Mouse (Mus musculus) embryonic facial prominence, embryonic 10.5 days (tissue): ENCODE data around the gene Cdhr4. TPM values are rescaled to one million over a fixed set of nuclear protein-coding genes. Genes with fewer than 3 reads are reported as not detected.

ENCODE experiments used
- DNase-seq: peaks from one replicate; pipeline ENCODE4 v3.0.0-alpha.2; 2017; ENCODE audit warnings: low spot score
- H3K27ac ChIP-seq: fragments of 300-500 bp; sonication (generic); replicated peaks from 2 replicates; pipeline ENCODE4 v1.5.1; 2016; ENCODE audit warnings: mild to moderate bottlenecking
- H3K27me3 ChIP-seq: fragments of 300-500 bp; sonication (generic); replicated peaks from 2 replicates; pipeline ENCODE4 v1.6.1; 2016; ENCODE audit warnings: low read depth, mild to moderate bottlenecking; ENCODE audit not compliant: poor library complexity, severe bottlenecking
- H3K36me3 ChIP-seq: fragments of 300-500 bp; sonication (generic); replicated peaks from 2 replicates; pipeline ENCODE4 v1.6.1; 2016; ENCODE audit warnings: mild to moderate bottlenecking, moderate library complexity
- H3K4me1 ChIP-seq: fragments of 300-500 bp; sonication (generic); 2 replicates; pipeline ENCODE4 v1.6.1; 2016
- H3K4me3 ChIP-seq: fragments of 300-500 bp; sonication (generic); 2 replicates; pipeline ENCODE4 v1.5.1; 2016; ENCODE audit warnings: mild to moderate bottlenecking, moderate library complexity
- H3K9me3 ChIP-seq: fragments of 300-500 bp; sonication (generic); 2 replicates; pipeline ENCODE4 v1.6.1; 2016; ENCODE audit warnings: mild to moderate bottlenecking
- WGBS: fragments of 180-500 bp; shearing (Covaris S2); methylation state at CpG from one replicate; pipeline ENCODE4 v1.1.7; 2016; 5-methylcytosine and 5-hydroxymethylcytosine counted together
- polyA plus RNA-seq: library from polyadenylated mRNA; unstranded; fragments of >200 nt; fragmentation: Nextera tagmentation; extraction: Ambion mirVana; gene quantifications from 2 replicates; pipeline ENCODE4 v1.2.1, GENCODE M21; 2016

The Cdhr4 gene
- 4.6 and 6.5 TPM in 2 replicates for polyA plus RNA-seq

- DNase-seq: no peak
- WGBS: 48% methylated on average over 2 of the region's 2 CpGs
- Histone ChIP-seq H3K4me1 (peaks cover 19% of the 10 kb centered on the region), H3K36me3 (no peaks in the 10 kb centered on the region), H3K27me3 (no peaks in the 10 kb centered on the region), H3K4me3 (no peak within 1 kb of the TSS), H3K9me3 (no peaks in the 10 kb centered on the region), H3K27ac (peak within 1 kb of the TSS; percentile 30; the same call in 1 of the 2 replicates)
Observed at GRCm38 (mm10) chr9:107992197-107992596, at the start of gene Cdhr4. Gene Cdhr4, plus strand, starts transcription at chr9:107992497.

GRCm38 (mm10) chr9:107947241-107948194 lies 44.8 kb upstream of the Cdhr4 start:
- no peak for DNase-seq
- Histone ChIP-seq H3K36me3 (peaks cover 5% of the 10 kb centered on the region; the same call in 1 of the 2 replicates), H3K4me1 (peaks cover 27% of the 10 kb centered on the region), H3K27me3 (no peaks in the 10 kb centered on the region), H3K4me3 (no peak overlapping the region), H3K9me3 (no peaks in the 10 kb centered on the region), H3K27ac (no peak overlapping the region)
- 92% methylated on average over 31 of the region's 31 CpGs for WGBS

GRCm38 (mm10) chr9:107949184-107949921 lies 42.9 kb upstream of the Cdhr4 start:
- H3K27me3 ChIP-seq: no peaks in the 10 kb centered on the region
- peaks cover 32% of the 10 kb centered on the region for H3K4me1 ChIP-seq
- no peak overlapping the region for H3K4me3 ChIP-seq
- H3K36me3 ChIP-seq: peaks cover 10% of the 10 kb centered on the region
- H3K9me3 ChIP-seq: no peaks in the 10 kb centered on the region
- H3K27ac ChIP-seq: peak overlapping the region; percentile 90; the same call in 1 of the 2 replicates
- DNase-seq: no peak
- WGBS: 82% methylated on average over 13 of the region's 13 CpGs

GRCm38 (mm10) chr9:107949922-107950235 lies 42.4 kb upstream of the Cdhr4 start, which contains the start of gene Traip:
Gene Traip, plus strand, starts transcription at chr9:107950136.
- DNase-seq: no peak
- peak within 1 kb of the TSS; percentile 90 for H3K4me3 ChIP-seq
- 88% methylated on average over 10 of the region's 10 CpGs for WGBS
- H3K4me1 ChIP-seq: peaks cover 32% of the 10 kb centered on the region
- H3K27me3 ChIP-seq: no peaks in the 10 kb centered on the region
- H3K27ac ChIP-seq: peak within 1 kb of the TSS; percentile 90
- H3K36me3 ChIP-seq: peaks cover 10% of the 10 kb centered on the region
- no peaks in the 10 kb centered on the region for H3K9me3 ChIP-seq

- H3K4me3 ChIP-seq: peak overlapping the region; percentile 90
- WGBS: 14% methylated on average over 45 of the region's 45 CpGs
- H3K27me3 ChIP-seq: no peaks in the 10 kb centered on the region
- H3K4me1 ChIP-seq: peaks cover 32% of the 10 kb centered on the region
- no peaks in the 10 kb centered on the region for H3K9me3 ChIP-seq
- DNase-seq: peak; percentile 94
- peak overlapping the region; percentile 90 for H3K27ac ChIP-seq
- H3K36me3 ChIP-seq: peaks cover 18% of the 10 kb centered on the region
Observed at GRCm38 (mm10) chr9:107950460-107951355, 41.6 kb upstream of the Cdhr4 start.

- peaks cover 64% of the 10 kb centered on the region for H3K36me3 ChIP-seq
- H3K4me3 ChIP-seq: no peak overlapping the region
- DNase-seq: no peak
- H3K27ac ChIP-seq: no peak overlapping the region
- H3K4me1 ChIP-seq: peaks cover 22% of the 10 kb centered on the region
- no peaks in the 10 kb centered on the region for H3K27me3 ChIP-seq
- H3K9me3 ChIP-seq: no peaks in the 10 kb centered on the region
- 77% methylated on average over 6 of the region's 6 CpGs for WGBS
Observed at GRCm38 (mm10) chr9:107955613-107956289, 36.5 kb upstream of the Cdhr4 start.

- 72% methylated on average over 6 of the region's 6 CpGs for WGBS
- DNase-seq: no peak
- H3K36me3 ChIP-seq: peaks cover 78% of the 10 kb centered on the region
- no peak overlapping the region for H3K27ac ChIP-seq
- peaks cover 12% of the 10 kb centered on the region for H3K4me1 ChIP-seq
- no peaks in the 10 kb centered on the region for H3K9me3 ChIP-seq
- H3K27me3 ChIP-seq: no peaks in the 10 kb centered on the region
- no peak overlapping the region for H3K4me3 ChIP-seq
Observed at GRCm38 (mm10) chr9:107957141-107957540, 35.2 kb upstream of the Cdhr4 start.

GRCm38 (mm10) chr9:107959896-107960295 lies 32.4 kb upstream of the Cdhr4 start:
- no peak overlapping the region for H3K4me3 ChIP-seq
- 0 out of 2 replicates have a peak, but pooled peaks cover 4% of the 10 kb centered on the region for H3K4me1 ChIP-seq
- DNase-seq: no peak
- H3K27ac ChIP-seq: no peak overlapping the region
- H3K36me3 ChIP-seq: peaks cover 99% of the 10 kb centered on the region
- whole genome bisulfite sequencing: 79% methylated on average over 6 of the region's 6 CpGs
- H3K27me3 ChIP-seq: no peaks in the 10 kb centered on the region
- H3K9me3 ChIP-seq: no peaks in the 10 kb centered on the region

- DNase-seq: no peak
- Histone ChIP-seq H3K4me1 (0 out of 2 replicates have a peak, but pooled peaks cover 4% of the 10 kb centered on the region), H3K4me3 (no peak overlapping the region), H3K27me3 (no peaks in the 10 kb centered on the region), H3K9me3 (no peaks in the 10 kb centered on the region), H3K36me3 (peaks cover 100% of the 10 kb centered on the region), H3K27ac (no peak overlapping the region)
- WGBS: 77% methylated on average over 4 of the region's 4 CpGs
Observed at GRCm38 (mm10) chr9:107960928-107961327, 31.4 kb upstream of the Cdhr4 start.

GRCm38 (mm10) chr9:107961351-107961762 lies 30.9 kb upstream of the Cdhr4 start:
- Histone ChIP-seq H3K4me1 (0 out of 2 replicates have a peak, but pooled peaks cover 4% of the 10 kb centered on the region), H3K36me3 (peaks cover 100% of the 10 kb centered on the region), H3K4me3 (no peak overlapping the region), H3K27ac (no peak overlapping the region), H3K9me3 (no peaks in the 10 kb centered on the region), H3K27me3 (no peaks in the 10 kb centered on the region)
- WGBS: 90% methylated on average over 10 of the region's 10 CpGs
- no peak for DNase-seq

- DNase-seq: no peak
- H3K9me3 ChIP-seq: no peaks in the 10 kb centered on the region
- peaks cover 100% of the 10 kb centered on the region for H3K36me3 ChIP-seq
- H3K27me3 ChIP-seq: no peaks in the 10 kb centered on the region
- 59% methylated on average over 5 of the region's 5 CpGs for WGBS
- no peak overlapping the region for H3K27ac ChIP-seq
- H3K4me1 ChIP-seq: 0 out of 2 replicates have a peak, but pooled peaks cover 4% of the 10 kb centered on the region
- H3K4me3 ChIP-seq: no peak overlapping the region
Observed at GRCm38 (mm10) chr9:107961881-107962280, 30.4 kb upstream of the Cdhr4 start.
